Mouse (Mus musculus): ENCODE data around the gene Jmjd8. TPM values are rescaled to one million over a fixed set of nuclear protein-coding genes. Genes with fewer than 3 reads are reported as not detected.

Gene Jmjd8
- polyA plus RNA-seq, 1 experiment from 2014 or later: 58.7 TPM

GRCm38 (mm10) chr17:25880913-25881641 is 52.4 kb downstream of the Jmjd8 start:
- H3K36me3 ChIP-seq: peaks cover 63% of the 10 kb centered on the region
- peak overlapping the region; percentile 30 for H3K4me3 ChIP-seq
- peaks cover 97% of the 10 kb centered on the region for H3K4me1 ChIP-seq
- DNase-seq (ENCODE audit: low spot score): peak; percentile 83
- under 1% methylated on average over 5 of the region's 5 CpGs for WGBS
- peak overlapping the region; percentile 90 for H3K27ac ChIP-seq (replicated peaks)
- no peaks in the 10 kb centered on the region for H3K9me3 ChIP-seq (replicated peaks)
- H3K27me3 ChIP-seq (ENCODE audit: low read depth, poor library complexity, severe bottlenecking): no peaks in the 10 kb centered on the region

Small RNAs within 50 kb of the gene (microRNA-seq; reads per million reads assigned to microRNA genes)
- gene Mir3082 (not detected), gene Mir6966 (not detected)

Other genes with a start within 250 kb of the Jmjd8 start
- 22.3 and 22.6 TPM in 2 replicates for gene Lmf1, start 249.8 kb upstream of the Jmjd8 start, polyA plus RNA-seq (2016; fragmentation: Nextera tagmentation; extraction: Ambion mirVana)
- gene Gng13, start 111.7 kb upstream of the Jmjd8 start, polyA plus RNA-seq (2016; fragmentation: Nextera tagmentation; extraction: Ambion mirVana): 0.51 and 0.77 TPM in 2 replicates
- 55.9 and 58.9 TPM in 2 replicates for gene Chtf18, start 101.4 kb upstream of the Jmjd8 start, polyA plus RNA-seq (2016; fragmentation: Nextera tagmentation; extraction: Ambion mirVana)
- gene Rpusd1, start 101.2 kb upstream of the Jmjd8 start, polyA plus RNA-seq (2016; fragmentation: Nextera tagmentation; extraction: Ambion mirVana): 22.5 and 24.7 TPM in 2 replicates
- not detected in 2 replicates for gene Mslnl, start 92.8 kb upstream of the Jmjd8 start, polyA plus RNA-seq (2016; fragmentation: Nextera tagmentation; extraction: Ambion mirVana)
- 0.16 TPM in 1 of 2 replicates, not detected in the other for gene Msln, start 74.5 kb upstream of the Jmjd8 start, polyA plus RNA-seq (2016; fragmentation: Nextera tagmentation; extraction: Ambion mirVana)
- gene Narfl, start 55.1 kb upstream of the Jmjd8 start, polyA plus RNA-seq (2016; fragmentation: Nextera tagmentation; extraction: Ambion mirVana): 28.1 and 29.5 TPM in 2 replicates
- gene Haghl, start 43.2 kb upstream of the Jmjd8 start, polyA plus RNA-seq (2016; fragmentation: Nextera tagmentation; extraction: Ambion mirVana): 75.8 and 103 TPM in 2 replicates
- 0.79 and 1.2 TPM in 2 replicates for gene Ccdc78, start 42.3 kb upstream of the Jmjd8 start, polyA plus RNA-seq (2016; fragmentation: Nextera tagmentation; extraction: Ambion mirVana)
- 71.8 and 88.0 TPM in 2 replicates for gene Fam173a, start 36.0 kb upstream of the Jmjd8 start, polyA plus RNA-seq (2016; fragmentation: Nextera tagmentation; extraction: Ambion mirVana)
- 2.9 TPM in 1 of 2 replicates, not detected in the other for gene AC134908.4, start 33.2 kb upstream of the Jmjd8 start, polyA plus RNA-seq (2016; fragmentation: Nextera tagmentation; extraction: Ambion mirVana)
- 174 and 205 TPM in 2 replicates for gene Metrn, start 31.7 kb upstream of the Jmjd8 start, polyA plus RNA-seq (2016; fragmentation: Nextera tagmentation; extraction: Ambion mirVana)
- 9.3 and 12.4 TPM in 2 replicates for gene Fbxl16, start 19.8 kb upstream of the Jmjd8 start, polyA plus RNA-seq (2016; fragmentation: Nextera tagmentation; extraction: Ambion mirVana)
- gene Wdr24, start 5.2 kb upstream of the Jmjd8 start, polyA plus RNA-seq (2016; fragmentation: Nextera tagmentation; extraction: Ambion mirVana): 31.7 and 32.2 TPM in 2 replicates
- 381 and 403 TPM in 2 replicates for gene Stub1, start 4.5 kb downstream of the Jmjd8 start, polyA plus RNA-seq (2016; fragmentation: Nextera tagmentation; extraction: Ambion mirVana)
- 1.7 and 2.7 TPM in 2 replicates for gene Rhbdl1, start 8.4 kb downstream of the Jmjd8 start, polyA plus RNA-seq (2016; fragmentation: Nextera tagmentation; extraction: Ambion mirVana)
- gene Gm20683, start 12.9 kb downstream of the Jmjd8 start, polyA plus RNA-seq (2016; fragmentation: Nextera tagmentation; extraction: Ambion mirVana): 1.7 and 2.2 TPM in 2 replicates
- gene Rhot2, start 16.0 kb downstream of the Jmjd8 start, polyA plus RNA-seq (2016; fragmentation: Nextera tagmentation; extraction: Ambion mirVana): 23.9 and 25.2 TPM in 2 replicates
- gene Wdr90, start 32.6 kb downstream of the Jmjd8 start, polyA plus RNA-seq (2016; fragmentation: Nextera tagmentation; extraction: Ambion mirVana): 53.4 and 53.9 TPM in 2 replicates
- gene Mcrip2, start 39.9 kb downstream of the Jmjd8 start, polyA plus RNA-seq (2016; fragmentation: Nextera tagmentation; extraction: Ambion mirVana): 9.9 and 17.1 TPM in 2 replicates
- gene Mettl26, start 46.2 kb downstream of the Jmjd8 start, polyA plus RNA-seq (2016; fragmentation: Nextera tagmentation; extraction: Ambion mirVana): 74.3 and 80.4 TPM in 2 replicates
- gene Wfikkn1, start 52.0 kb downstream of the Jmjd8 start, polyA plus RNA-seq (2016; fragmentation: Nextera tagmentation; extraction: Ambion mirVana): 6.1 and 19.7 TPM in 2 replicates
- gene Rab40c, start 90.9 kb downstream of the Jmjd8 start, polyA plus RNA-seq (2016; fragmentation: Nextera tagmentation; extraction: Ambion mirVana): 29.8 and 33.6 TPM in 2 replicates
- gene Pigq, start 116.1 kb downstream of the Jmjd8 start, polyA plus RNA-seq (2016; fragmentation: Nextera tagmentation; extraction: Ambion mirVana): 64.8 and 67.8 TPM in 2 replicates
- 0.34 TPM in 1 of 2 replicates, not detected in the other for gene Nhlrc4, start 116.1 kb downstream of the Jmjd8 start, polyA plus RNA-seq (2016; fragmentation: Nextera tagmentation; extraction: Ambion mirVana)
- 0.06 and 0.19 TPM in 2 replicates for gene A930017K11Rik, start 123.7 kb downstream of the Jmjd8 start, polyA plus RNA-seq (2016; fragmentation: Nextera tagmentation; extraction: Ambion mirVana)
- gene Capn15, start 156.9 kb downstream of the Jmjd8 start, polyA plus RNA-seq (2016; fragmentation: Nextera tagmentation; extraction: Ambion mirVana): 27.6 and 29.5 TPM in 2 replicates
- 20.6 and 26.9 TPM in 2 replicates for gene Rab11fip3, start 240.7 kb downstream of the Jmjd8 start, polyA plus RNA-seq (2016; fragmentation: Nextera tagmentation; extraction: Ambion mirVana)

Data from midbrain, embryonic 10.5 days (tissue).